9 mouse cellular contexts compared by ENCODE assay signal in genomic region chr7:4527302-4527689, GRCm38 (mm10). TPM values are rescaled to one million over a fixed set of nuclear protein-coding genes. Genes with fewer than 3 reads are reported as not detected.
A peak's percentile ranks its signal among the peaks of the same experiment; 100 is the strongest.
DNase-seq lines count a peak whose midpoint lies in the region; ATAC-seq and TF ChIP-seq lines count a peak whose summit lies in the region.
"Had no signal": no experiment of that assay in that cellular context is flagged by ENCODE, and none has a peak within 500 bp of the region (broad histone marks: within the 10 kb centered on the region; RNA-seq: fewer than 3 reads in every experiment).

No protein-coding gene starts in this region.

- no peaks in the 10 kb centered on the region for H3K4me1 ChIP-seq in lung, embryonic 14.5 days (ENCODE audit: insufficient read depth)
- H3K4me1 ChIP-seq in forebrain, embryonic 11.5 days (replicated peaks; ENCODE audit: control insufficient read depth, insufficient read depth, low read length) = peaks cover 9% of the 10 kb centered on the region
- peaks cover 8% of the 10 kb centered on the region for H3K4me1 ChIP-seq in limb, embryonic 14.5 days (ENCODE audit: control insufficient read depth, insufficient read depth, low read length)
- H3K4me1 ChIP-seq in stomach, embryonic 14.5 days (ENCODE audit: control insufficient read depth, insufficient read depth, low read length) = no peaks in the 10 kb centered on the region

- H3K4me3 ChIP-seq in lung, embryonic 14.5 days (ENCODE audit: low read depth, low read length) = peak overlapping the region; percentile 30; the same call in 1 of the 2 replicates
- H3K4me3 ChIP-seq in forebrain, embryonic 11.5 days (ENCODE audit: low read depth, low read length) = no peak overlapping the region
- H3K4me3 ChIP-seq in limb, embryonic 14.5 days (replicated peaks; ENCODE audit: low read length) = peak overlapping the region; percentile 37; the same call in 1 of the 2 replicates
- H3K4me3 ChIP-seq in stomach, embryonic 14.5 days (ENCODE audit: low read depth, low read length) = no peak overlapping the region

- peak overlapping the region; percentile 69 for H3K4me2 ChIP-seq in lung, embryonic 14.5 days
- H3K4me2 ChIP-seq in forebrain, embryonic 11.5 days (ENCODE audit: low read depth, low read length, severe bottlenecking) = no peak overlapping the region
- peak overlapping the region; percentile 66 for H3K4me2 ChIP-seq in limb, embryonic 14.5 days (replicated peaks; ENCODE audit: low read depth, low read length, severe bottlenecking)
- H3K4me2 ChIP-seq in stomach, embryonic 14.5 days (replicated peaks; ENCODE audit: low read depth, low read length) = peak overlapping the region; percentile 54

- DNase-seq in lung, embryonic 14.5 days = no peak
- DNase-seq in lung, postnatal 4 days = no peak
- DNase-seq in forebrain, embryonic 11.5 days (ENCODE audit: low spot score) = no peak
- DNase-seq in limb, embryonic 14.5 days (ENCODE audit: low spot score) = no peak
- DNase-seq in frontal cortex, postnatal 14 days (ENCODE audit: low spot score in 2 of 2) = no peak
- no peak for DNase-seq in cerebellum, postnatal 25 days
- no peak for DNase-seq in natural killer cell, adult 2 months (ENCODE audit: low spot score in 2 of 2)

- H3K36me3 ChIP-seq in lung, embryonic 14.5 days (ENCODE audit: insufficient read depth) = no peaks in the 10 kb centered on the region
- H3K36me3 ChIP-seq in forebrain, embryonic 11.5 days (ENCODE audit: control insufficient read depth, insufficient read depth, low read length) = no peaks in the 10 kb centered on the region
- no peaks in the 10 kb centered on the region for H3K36me3 ChIP-seq in limb, embryonic 14.5 days (ENCODE audit: control insufficient read depth, insufficient read depth, low read length)
- H3K36me3 ChIP-seq in stomach, embryonic 14.5 days (ENCODE audit: control insufficient read depth, insufficient read depth, low read length) = no peaks in the 10 kb centered on the region

- peaks cover 10% of the 10 kb centered on the region for H3K27me3 ChIP-seq in lung, embryonic 14.5 days (ENCODE audit: insufficient read depth, low read length)
- H3K27me3 ChIP-seq in forebrain, embryonic 11.5 days (ENCODE audit: control insufficient read depth, insufficient read depth, low read length) = peaks cover 5% of the 10 kb centered on the region; the same call in 1 of the 2 replicates
- no peaks in the 10 kb centered on the region for H3K27me3 ChIP-seq in limb, embryonic 14.5 days (ENCODE audit: control insufficient read depth, insufficient read depth, low read length)
- H3K27me3 ChIP-seq in stomach, embryonic 14.5 days (ENCODE audit: control insufficient read depth, insufficient read depth, low read length) = no peaks in the 10 kb centered on the region
- H3K27me3 ChIP-seq: Patski had no signal

- WGBS in lung, embryonic 14.5 days = 49% methylated on average over 18 of the region's 18 CpGs
- 51% methylated on average over 18 of the region's 18 CpGs for WGBS in forebrain, embryonic 11.5 days
- WGBS in limb, embryonic 14.5 days = 44% methylated on average over 18 of the region's 18 CpGs
- WGBS in stomach, embryonic 14.5 days = 47% methylated on average over 18 of the region's 18 CpGs

- no peaks in the 10 kb centered on the region for H3K9me3 ChIP-seq in lung, embryonic 14.5 days (ENCODE audit: low read depth, low read length)
- no peaks in the 10 kb centered on the region for H3K9me3 ChIP-seq in forebrain, embryonic 11.5 days (ENCODE audit: control insufficient read depth, low read length)
- no peaks in the 10 kb centered on the region for H3K9me3 ChIP-seq in limb, embryonic 14.5 days (ENCODE audit: control insufficient read depth, low read length)
- no peaks in the 10 kb centered on the region for H3K9me3 ChIP-seq in stomach, embryonic 14.5 days (ENCODE audit: control insufficient read depth, low read depth, low read length)

- TF ChIP-seq POLR2A in limb, embryonic 14.5 days (IDR thresholded peaks at IDR 0.05; ENCODE audit: borderline replicate concordance, extremely low read depth, insufficient read depth, insufficient read length) = no peak

- TF ChIP-seq CTCF in lung, embryonic 14.5 days (IDR thresholded peaks at IDR 0.05; ENCODE audit: low read depth) = no peak

- no peak for ATAC-seq in lung, embryonic 14.5 days (ENCODE audit: insufficient read depth)
- no peak for ATAC-seq in forebrain, embryonic 11.5 days (replicated peaks; ENCODE audit: low FRiP score)
- ATAC-seq in limb, embryonic 14.5 days (ENCODE audit: low FRiP score, low read depth) = no peak
- ATAC-seq in stomach, embryonic 14.5 days (ENCODE audit: insufficient number of reproducible peaks, insufficient read depth, low FRiP score, low read depth) = no peak
- ATAC-seq: Patski had no signal

- H3K9ac ChIP-seq in lung, embryonic 14.5 days = no peak overlapping the region
- peak overlapping the region; percentile 47; the same call in 1 of the 2 replicates for H3K9ac ChIP-seq in forebrain, embryonic 11.5 days (ENCODE audit: low read length)
- H3K9ac ChIP-seq in limb, embryonic 14.5 days (ENCODE audit: low read depth, low read length, severe bottlenecking) = no peak overlapping the region; the same call in 1 of the 2 replicates
- H3K9ac ChIP-seq in stomach, embryonic 14.5 days (replicated peaks; ENCODE audit: low read depth, low read length) = no peak overlapping the region

- H3K27ac ChIP-seq in lung, embryonic 14.5 days (ENCODE audit: low read depth) = no peak overlapping the region
- H3K27ac ChIP-seq in forebrain, embryonic 11.5 days (ENCODE audit: low read depth, low read length) = no peak overlapping the region
- no peak overlapping the region for H3K27ac ChIP-seq in limb, embryonic 14.5 days (replicated peaks; ENCODE audit: low read depth, low read length)
- no peak overlapping the region for H3K27ac ChIP-seq in stomach, embryonic 14.5 days (ENCODE audit: low read length)

RNA-seq across cellular contexts. Expression of gene Tnni3, which starts 3.3 kb away (rescaled TPM):
- polyA plus RNA-seq in lung, embryonic 14.5 days (2014; fragmentation: Nextera tagmentation; extraction: Ambion mirVana) = 5.3 and 47.0 TPM in 2 replicates
- 1.8 and 2.4 TPM in 2 replicates for polyA plus RNA-seq in forebrain, embryonic 11.5 days (2014; fragmentation: Nextera tagmentation; extraction: Ambion mirVana)
- 10.6 and 11.1 TPM in 2 replicates for polyA plus RNA-seq in limb, embryonic 14.5 days (2012; rRNA removed)
- polyA plus RNA-seq in limb, embryonic 14.5 days (2014; fragmentation: Nextera tagmentation; extraction: Ambion mirVana) = 2.8 and 2.9 TPM in 2 replicates
- polyA plus RNA-seq in stomach, embryonic 14.5 days (2014; fragmentation: Nextera tagmentation; extraction: Ambion mirVana) = 2.9 and 3.3 TPM in 2 replicates

RNA-seq across cellular contexts. Expression of gene Dnaaf3, which starts 5.0 kb away (rescaled TPM):
- 0.87 and 1.2 TPM in 2 replicates for polyA plus RNA-seq in lung, embryonic 14.5 days (2014; fragmentation: Nextera tagmentation; extraction: Ambion mirVana)
- 1.4 and 2.0 TPM in 2 replicates for polyA plus RNA-seq in forebrain, embryonic 11.5 days (2014; fragmentation: Nextera tagmentation; extraction: Ambion mirVana)
- polyA plus RNA-seq in limb, embryonic 14.5 days (2012; rRNA removed) = 8.3 and 9.5 TPM in 2 replicates
- 0.61 and 1.1 TPM in 2 replicates for polyA plus RNA-seq in limb, embryonic 14.5 days (2014; fragmentation: Nextera tagmentation; extraction: Ambion mirVana)
- 0.62 and 0.67 TPM in 2 replicates for polyA plus RNA-seq in stomach, embryonic 14.5 days (2014; fragmentation: Nextera tagmentation; extraction: Ambion mirVana)

RNA-seq across cellular contexts. Expression of gene Tnnt1, which starts 11.1 kb away (rescaled TPM):
- 6.3 and 15.4 TPM in 2 replicates for polyA plus RNA-seq in lung, embryonic 14.5 days (2014; fragmentation: Nextera tagmentation; extraction: Ambion mirVana)
- polyA plus RNA-seq in forebrain, embryonic 11.5 days (2014; fragmentation: Nextera tagmentation; extraction: Ambion mirVana) = 4.2 and 5.6 TPM in 2 replicates
- polyA plus RNA-seq in limb, embryonic 14.5 days (2012; rRNA removed) = 99.8 and 238 TPM in 2 replicates
- 241 and 300 TPM in 2 replicates for polyA plus RNA-seq in limb, embryonic 14.5 days (2014; fragmentation: Nextera tagmentation; extraction: Ambion mirVana)
- 31.9 and 33.5 TPM in 2 replicates for polyA plus RNA-seq in stomach, embryonic 14.5 days (2014; fragmentation: Nextera tagmentation; extraction: Ambion mirVana)
- polyA plus RNA-seq: Patski had no signal

RNA-seq across cellular contexts. Expression of gene Syt5, which starts 20.0 kb away (rescaled TPM):
- 3.9 and 4.9 TPM in 2 replicates for polyA plus RNA-seq in lung, embryonic 14.5 days (2014; fragmentation: Nextera tagmentation; extraction: Ambion mirVana)
- 13.5 and 15.3 TPM in 2 replicates for polyA plus RNA-seq in forebrain, embryonic 11.5 days (2014; fragmentation: Nextera tagmentation; extraction: Ambion mirVana)
- 3.9 and 4.2 TPM in 2 replicates for polyA plus RNA-seq in limb, embryonic 14.5 days (2012; rRNA removed)
- 3.4 and 4.3 TPM in 2 replicates for polyA plus RNA-seq in limb, embryonic 14.5 days (2014; fragmentation: Nextera tagmentation; extraction: Ambion mirVana)
- 8.1 and 10.0 TPM in 2 replicates for polyA plus RNA-seq in stomach, embryonic 14.5 days (2014; fragmentation: Nextera tagmentation; extraction: Ambion mirVana)

RNA-seq across cellular contexts. Expression of gene Ppp1r12c, which starts 25.8 kb away (rescaled TPM):
- 54.3 TPM in 2 replicates for polyA plus RNA-seq in lung, embryonic 14.5 days (2014; fragmentation: Nextera tagmentation; extraction: Ambion mirVana)
- polyA plus RNA-seq in forebrain, embryonic 11.5 days (2014; fragmentation: Nextera tagmentation; extraction: Ambion mirVana) = 46.8 and 48.6 TPM in 2 replicates
- polyA plus RNA-seq in limb, embryonic 14.5 days (2012; rRNA removed) = 89.6 and 103 TPM in 2 replicates
- 59.1 and 68.6 TPM in 2 replicates for polyA plus RNA-seq in limb, embryonic 14.5 days (2014; fragmentation: Nextera tagmentation; extraction: Ambion mirVana)
- polyA plus RNA-seq in stomach, embryonic 14.5 days (2014; fragmentation: Nextera tagmentation; extraction: Ambion mirVana) = 47.2 and 61.0 TPM in 2 replicates

Comparison
In these comparisons a context has a peak if more than half of its experiments do, and no peak if none do; other contexts are left out.
1. H3K4me3 ChIP-seq: peak in lung, embryonic 14.5 days (single experiment) and limb, embryonic 14.5 days (single experiment); none in forebrain, embryonic 11.5 days (single experiment) and stomach, embryonic 14.5 days (single experiment).